Mouse (Mus musculus) duodenum, adult 2 months (tissue): ENCODE measurements around the gene Tnfrsf14. TPM values are rescaled to one million over a fixed set of nuclear protein-coding genes. Genes with fewer than 3 reads are reported as not detected.

ENCODE experiments used
- polyA plus RNA-seq: library from polyadenylated mRNA; depleted of rRNA; stranded (reverse); fragments of >200 nt; gene quantifications from 2 replicates; pipeline ENCODE4 v1.2.3, GENCODE M21; 2012; ENCODE audit warnings: low replicate concordance; rRNA removed

Gene Tnfrsf14
- 121 and 142 TPM in 2 replicates for polyA plus RNA-seq

GRCm38 (mm10) chr4:154928395-154929087, at the start of gene Tnfrsf14:
Gene Tnfrsf14, minus strand, starts transcription at chr4:154928563.

GRCm38 (mm10) chr4:154963901-154964580, 35.7 kb upstream of the Tnfrsf14 start, which contains the start of gene Pank4:
Gene Pank4, plus strand, starts transcription at chr4:154964123.

GRCm38 (mm10) chr4:154960690-154961225, 32.4 kb upstream of the Tnfrsf14 start, which contains the start of gene Hes5:
Gene Hes5, plus strand, starts transcription at chr4:154960923.

GRCm38 (mm10) chr4:154898506-154899446, 29.6 kb downstream of the Tnfrsf14 start, which contains the start of gene Fam213b:
Gene Fam213b, minus strand, starts transcription at chr4:154899135.

Other genes with a start within 250 kb of the Tnfrsf14 start
- 0.04 TPM in 2 replicates for gene Ttc34, start 91.1 kb downstream of the Tnfrsf14 start, polyA plus RNA-seq
- gene Mmel1, start 59.0 kb downstream of the Tnfrsf14 start, polyA plus RNA-seq, result 0.07 and 0.45 TPM in 2 replicates
- gene Fam213b, start 29.4 kb downstream of the Tnfrsf14 start, polyA plus RNA-seq, result 58.6 and 168 TPM in 2 replicates
- gene Hes5, start 32.4 kb upstream of the Tnfrsf14 start, polyA plus RNA-seq, result 0.47 TPM in 1 of 2 replicates, not detected in the other
- 18.8 and 24.3 TPM in 2 replicates for gene Pank4, start 35.6 kb upstream of the Tnfrsf14 start, polyA plus RNA-seq
- 31.1 and 35.9 TPM in 2 replicates for gene Plch2, start 128.2 kb upstream of the Tnfrsf14 start, polyA plus RNA-seq
- gene Pex10, start 138.5 kb upstream of the Tnfrsf14 start, polyA plus RNA-seq, result 15.9 and 18.7 TPM in 2 replicates
- gene Rer1, start 157.8 kb upstream of the Tnfrsf14 start, polyA plus RNA-seq, result 66.6 and 93.1 TPM in 2 replicates
- gene Morn1, start 158.0 kb upstream of the Tnfrsf14 start, polyA plus RNA-seq, result 4.0 and 4.9 TPM in 2 replicates